Mouse (Mus musculus) retina, embryonic 14.5 days (tissue): ENCODE results near the gene H2al1n.
"Not testable (repeated sequence)": the region's sequence is repeated elsewhere in the genome, so short reads cannot be mapped to it uniquely, and the experiment has no call there.

ENCODE experiments used
- DNase-seq: peaks from one replicate; pipeline ENCODE4 v3.0.0-alpha.2; 2015; ENCODE audit warnings: low spot score

The H2al1n gene

DNA sequence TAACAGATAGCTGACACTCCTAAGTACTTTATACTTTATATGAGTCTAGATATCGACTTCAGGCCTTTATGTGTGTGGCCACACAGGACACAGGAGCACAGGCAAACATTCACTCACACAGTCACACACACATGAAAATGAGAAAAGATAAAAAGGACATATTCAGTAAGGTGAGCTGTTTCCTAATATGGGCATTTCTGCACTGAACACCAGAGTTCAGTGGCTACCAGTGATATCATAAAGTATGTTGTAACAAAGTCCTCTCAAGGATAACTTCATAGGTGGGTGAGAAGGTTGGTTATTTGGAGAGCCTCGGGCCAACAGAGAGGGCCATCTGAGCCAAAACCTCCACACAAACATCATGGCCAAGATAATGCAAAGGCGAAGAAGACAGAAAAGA, at the start of gene H2al1n:
TSS of gene H2al1n (plus strand) at position 301 of the 400 bp plus-strand sequence.
- DNase-seq, result not testable (repeated sequence)

- DNase-seq, result no peak
These were observed 11.7 kb upstream of the H2al1n start for GRCm38 (mm10) chrX:14199284-14199683.

GRCm38 (mm10) chrX:14206112-14206875, 4.7 kb upstream of the H2al1n start:
- no peak for DNase-seq

DNA sequence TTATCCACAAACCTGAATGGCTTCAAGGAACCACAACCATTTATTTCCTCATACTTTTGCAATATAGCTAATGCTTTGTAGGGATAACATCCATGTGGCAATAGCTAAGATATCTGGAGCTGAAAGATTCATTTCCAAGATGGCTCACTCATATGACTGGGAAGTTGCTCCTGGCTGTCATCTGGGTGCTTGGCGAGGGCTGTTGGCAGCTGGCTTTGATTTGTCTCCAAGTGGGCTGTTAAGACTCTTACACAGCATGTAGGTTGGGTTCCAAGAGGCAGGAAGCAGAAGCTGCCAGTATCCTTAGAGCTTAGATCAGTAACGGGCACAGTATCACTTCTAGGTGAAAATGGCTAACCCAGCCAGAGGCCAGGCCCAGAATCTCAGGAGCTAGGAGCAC, 18.3 kb downstream of the H2al1n start:
- no peak for DNase-seq

GRCm38 (mm10) chrX:14259597-14260239, 48.8 kb downstream of the H2al1n start:
- DNase-seq, result no peak
